Mouse (Mus musculus) gastrocnemius, postnatal 10 days (tissue): ENCODE results near the gene Rabgap1l. TPM values are rescaled to one million over a fixed set of nuclear protein-coding genes. Genes with fewer than 3 reads are reported as not detected.

ENCODE experiments used
- DNase-seq: peaks from one replicate; pipeline ENCODE4 v3.0.0; 2021; ENCODE audit warnings: mixed read lengths
- total RNA-seq, 2 experiments: library from RNA; stranded (reverse); gene quantifications; 2 replicates each; pipeline ENCODE4 v1.2.3; 2021

Rabgap1l gene
- total RNA-seq, 2 experiments from 2014 or later: 14.2 to 21.4 TPM

DNA sequence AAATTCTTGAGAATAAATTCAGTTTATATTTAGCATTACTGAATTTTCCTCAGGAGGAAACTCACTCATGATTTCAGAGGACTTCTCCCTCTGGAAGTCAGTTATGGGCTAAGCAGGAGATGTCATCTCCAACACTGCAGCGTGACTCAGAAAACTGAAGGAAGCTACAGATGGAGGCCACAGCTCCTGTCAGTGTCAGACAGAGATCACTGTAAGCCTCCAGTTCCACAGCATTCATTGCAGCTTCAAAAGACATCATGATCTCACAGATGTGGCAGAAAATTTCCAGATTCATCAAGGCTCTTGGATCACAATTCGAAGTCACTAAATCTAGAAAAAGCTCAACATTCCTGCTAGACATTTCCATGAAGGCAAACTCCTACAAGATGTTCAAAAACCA lies 555.0 kb downstream of the Rabgap1l start:
- DNase-seq: no peak

DNA sequence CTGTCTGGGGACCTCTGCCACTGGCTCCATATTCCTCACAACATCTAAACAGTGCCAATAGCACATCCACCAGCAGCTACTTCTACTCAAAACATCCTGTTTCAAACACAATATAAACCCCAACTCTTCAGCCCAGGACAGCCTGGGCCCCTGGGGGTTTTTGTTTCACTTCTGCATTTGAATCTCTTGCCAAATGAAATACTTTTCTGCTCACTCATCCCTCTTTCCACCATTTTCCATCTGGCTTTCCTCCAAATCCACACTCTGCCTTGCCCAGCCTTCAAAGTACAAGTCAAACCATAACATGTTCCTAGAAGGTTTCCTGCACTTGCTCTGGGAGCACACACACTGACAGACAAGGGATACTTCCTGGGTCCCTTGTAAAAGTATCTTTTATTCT lies 559.1 kb downstream of the Rabgap1l start:
- no peak for DNase-seq

DNA sequence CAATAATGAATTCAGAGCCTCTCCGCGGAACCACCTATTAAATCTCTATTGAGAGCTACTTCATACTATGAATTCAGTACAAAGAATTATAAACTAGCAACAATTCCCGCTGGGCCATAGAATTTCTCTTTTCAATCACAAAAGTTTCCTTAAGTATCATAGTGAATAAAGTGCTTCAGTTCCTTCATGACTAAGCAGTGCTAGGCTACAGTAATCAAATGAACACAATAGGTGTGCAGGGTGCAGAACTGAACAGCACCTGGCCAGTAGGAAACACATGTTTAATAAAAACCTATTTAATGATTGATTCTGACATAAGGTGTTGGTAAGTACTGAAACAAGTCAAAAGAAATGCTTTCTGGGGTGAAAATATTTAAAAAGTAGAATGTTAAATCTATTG lies 560.9 kb downstream of the Rabgap1l start:
- DNase-seq: no peak

DNA sequence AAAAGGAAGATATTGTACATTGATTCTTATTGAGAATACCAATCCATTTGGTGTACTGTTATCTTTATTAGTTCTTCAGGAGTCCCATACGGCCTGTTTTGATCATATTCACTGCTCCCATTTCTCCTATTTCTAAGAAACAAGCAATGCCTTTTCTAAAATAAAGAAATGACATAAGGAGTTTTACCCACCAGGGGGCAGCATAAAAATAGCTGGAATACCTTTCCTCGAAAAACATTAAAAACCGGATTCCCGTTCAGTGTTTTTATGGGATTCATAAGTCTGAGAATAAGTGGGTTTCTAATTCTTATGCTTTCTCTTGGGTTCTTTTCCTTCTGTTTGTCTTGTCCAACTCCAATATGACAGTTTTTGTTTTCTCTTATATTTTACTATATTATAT lies 562.0 kb downstream of the Rabgap1l start:
- peak; percentile 16 for DNase-seq

DNA sequence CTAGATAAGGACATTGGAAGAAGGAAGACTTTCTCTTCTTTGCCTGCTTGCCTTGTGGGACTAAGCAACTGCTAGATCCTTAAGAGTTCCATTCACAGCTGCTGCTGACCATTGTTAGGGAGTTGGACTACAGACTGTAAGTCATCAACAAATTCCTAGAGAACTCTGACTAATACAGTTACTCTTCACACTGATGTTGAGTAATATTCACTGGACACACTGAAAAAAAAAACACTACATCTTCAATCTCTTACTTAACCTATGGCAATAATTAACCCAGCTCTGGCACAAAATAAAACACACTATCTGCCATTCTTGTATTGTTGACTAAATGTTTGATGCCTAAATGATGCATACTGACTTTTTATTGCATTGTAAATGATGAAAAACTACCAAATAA lies 565.2 kb downstream of the Rabgap1l start:
- DNase-seq: no peak

DNA sequence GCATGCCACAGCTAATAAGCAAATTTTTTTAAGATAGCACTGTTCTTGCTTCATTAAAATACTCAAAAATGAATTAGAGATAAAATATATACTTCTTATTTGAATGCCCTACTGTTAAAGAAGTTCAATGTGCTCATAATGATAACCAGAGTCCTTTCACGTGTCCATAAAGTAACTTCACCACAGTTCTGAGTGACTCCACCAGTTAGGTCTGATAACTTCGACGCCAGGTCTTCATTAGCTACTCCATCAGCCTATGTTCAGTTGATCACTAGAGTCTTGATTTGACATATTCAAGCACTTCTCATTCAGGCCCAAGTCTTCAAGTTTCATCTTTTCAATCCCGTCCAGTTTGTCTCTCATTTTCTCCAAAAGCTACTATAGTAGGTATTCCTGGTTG lies 565.8 kb downstream of the Rabgap1l start:
- no peak for DNase-seq

DNA sequence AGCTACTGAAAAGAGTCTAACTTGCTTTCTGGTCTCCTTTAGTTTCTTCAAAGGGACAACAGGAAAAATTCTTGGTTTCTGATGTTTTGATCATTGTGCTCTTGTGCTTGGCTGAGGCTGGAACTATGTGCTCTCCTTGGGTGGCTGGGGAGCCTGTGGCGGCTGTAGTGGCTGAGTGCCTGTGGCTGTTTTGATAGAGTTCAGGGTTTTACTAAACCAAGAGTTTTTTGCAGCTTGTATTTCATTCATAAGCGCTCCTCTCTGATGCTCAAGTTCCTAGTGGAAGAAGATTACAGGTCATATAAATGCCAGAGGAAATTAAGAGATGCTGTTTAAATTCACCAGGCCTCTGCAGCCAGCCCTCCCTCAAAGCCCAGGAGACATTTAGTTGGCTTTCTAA lies 568.9 kb downstream of the Rabgap1l start:
- no peak for DNase-seq

DNA sequence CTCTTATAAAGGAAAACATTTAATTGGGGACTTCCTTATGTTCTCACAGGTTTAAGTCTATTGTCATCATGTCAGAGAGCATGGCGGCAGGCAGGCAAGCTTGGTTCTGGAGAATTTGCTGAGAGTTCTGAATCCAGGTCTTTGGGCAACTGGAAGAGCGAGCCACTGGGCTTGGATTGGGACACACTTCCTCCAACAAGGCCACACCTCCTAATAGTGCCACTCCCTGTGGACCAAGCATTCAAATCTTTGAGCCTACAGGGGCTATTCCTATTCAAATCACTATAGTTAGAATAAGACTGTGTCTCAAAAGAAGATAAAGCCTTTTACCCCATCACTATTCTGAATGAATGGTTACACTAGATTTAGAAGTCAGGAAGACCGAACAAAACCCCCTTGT lies 575.1 kb downstream of the Rabgap1l start:
- no peak for DNase-seq

DNA sequence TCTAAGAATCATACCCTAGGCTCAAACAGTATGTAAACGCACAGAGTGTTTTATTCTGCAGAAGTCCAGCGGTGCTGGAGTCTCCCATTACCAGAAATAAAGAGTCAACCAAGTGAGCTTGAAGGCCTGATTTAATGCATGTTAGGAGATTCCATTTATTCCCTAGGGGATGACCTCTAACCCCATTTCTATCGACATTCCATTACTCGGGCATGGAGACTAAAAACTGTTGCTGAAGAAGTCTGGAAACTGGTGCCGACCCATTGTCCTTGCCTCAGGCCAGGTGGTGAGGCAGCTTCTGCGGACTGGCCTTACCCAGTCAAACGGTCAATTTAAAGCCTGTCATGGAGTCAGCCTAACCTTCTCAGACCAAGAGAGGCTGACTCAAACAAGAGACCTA lies 578.8 kb downstream of the Rabgap1l start:
- no peak for DNase-seq

DNA sequence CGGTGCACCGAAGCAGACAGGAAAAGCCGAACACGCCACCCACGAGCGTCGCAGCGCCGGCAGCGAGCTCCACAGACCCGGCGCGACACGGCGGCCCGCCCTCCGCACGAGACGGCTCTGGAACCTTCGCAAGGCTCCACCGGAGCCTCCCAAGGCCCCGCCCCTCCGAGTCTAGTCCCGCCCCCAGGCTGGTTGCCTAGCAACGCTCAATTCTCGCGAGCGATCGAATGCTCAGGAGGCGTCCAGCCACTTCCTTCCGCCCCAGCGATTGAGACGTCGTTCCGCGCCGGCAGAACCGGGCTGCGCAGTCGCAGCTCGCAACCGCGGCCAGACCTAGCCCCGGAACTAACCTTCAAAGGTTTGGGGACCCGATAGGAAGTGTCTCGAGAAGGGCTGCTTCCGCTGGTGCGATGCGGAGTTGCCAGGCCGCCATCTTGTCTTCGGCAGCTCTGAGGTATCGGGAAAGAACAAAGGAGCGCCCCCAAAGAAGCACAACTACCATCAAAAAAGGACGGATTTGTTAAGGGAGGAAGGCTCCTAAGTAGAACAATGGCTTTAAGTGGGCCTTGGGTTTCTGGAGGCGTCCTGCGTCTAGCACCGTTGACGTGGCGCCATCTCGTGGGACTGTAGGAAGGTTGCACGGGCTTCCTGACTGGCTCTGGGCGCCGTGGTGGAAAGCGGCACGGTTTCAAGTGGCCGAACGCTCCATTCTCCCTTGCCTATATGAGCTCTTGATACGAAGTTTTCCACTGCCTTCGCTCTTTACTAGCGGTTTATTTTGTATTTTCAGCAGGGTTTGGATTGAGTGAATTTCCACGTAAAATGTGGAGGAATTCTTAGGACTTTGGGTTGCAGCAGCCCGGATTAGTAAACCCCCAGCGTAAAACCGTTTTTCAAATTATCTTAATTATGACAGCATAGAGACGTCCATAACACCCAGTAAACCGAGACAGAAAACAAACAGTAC lies 580.0 kb downstream of the Rabgap1l start, which contains the start of gene Cacybp:
Gene Cacybp (minus strand): TSS at position 173 of the 967 bp plus-strand sequence.
- DNase-seq: peak; percentile 100

DNA sequence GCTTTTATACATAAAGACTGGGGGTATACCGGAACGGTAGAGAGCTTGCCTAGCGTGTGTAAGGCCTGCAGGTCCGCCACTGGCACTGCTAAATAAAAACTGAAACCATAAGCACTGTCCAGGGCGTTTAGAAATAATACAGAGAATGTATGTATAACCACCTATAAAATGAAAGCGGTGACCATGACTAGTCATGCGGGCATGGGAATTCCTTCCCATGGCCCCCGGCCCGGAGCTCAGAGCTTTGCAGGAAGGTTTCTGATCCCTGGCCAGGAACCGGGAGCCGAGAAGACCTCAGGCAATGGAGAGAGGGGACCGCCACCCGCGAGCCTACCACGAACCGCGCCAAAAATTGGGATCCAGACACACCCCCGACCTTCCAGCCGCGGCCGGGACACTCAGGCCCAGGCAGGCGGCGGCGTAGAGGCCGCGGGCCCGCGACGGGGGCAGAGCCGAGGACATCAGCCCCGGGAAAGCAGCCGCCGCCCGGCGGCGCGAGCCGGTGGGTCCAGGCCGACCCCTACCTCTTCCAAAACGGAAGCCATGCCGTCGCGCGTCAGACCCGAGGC lies 580.8 kb downstream of the Rabgap1l start:
- peak; percentile 61 for DNase-seq

DNA sequence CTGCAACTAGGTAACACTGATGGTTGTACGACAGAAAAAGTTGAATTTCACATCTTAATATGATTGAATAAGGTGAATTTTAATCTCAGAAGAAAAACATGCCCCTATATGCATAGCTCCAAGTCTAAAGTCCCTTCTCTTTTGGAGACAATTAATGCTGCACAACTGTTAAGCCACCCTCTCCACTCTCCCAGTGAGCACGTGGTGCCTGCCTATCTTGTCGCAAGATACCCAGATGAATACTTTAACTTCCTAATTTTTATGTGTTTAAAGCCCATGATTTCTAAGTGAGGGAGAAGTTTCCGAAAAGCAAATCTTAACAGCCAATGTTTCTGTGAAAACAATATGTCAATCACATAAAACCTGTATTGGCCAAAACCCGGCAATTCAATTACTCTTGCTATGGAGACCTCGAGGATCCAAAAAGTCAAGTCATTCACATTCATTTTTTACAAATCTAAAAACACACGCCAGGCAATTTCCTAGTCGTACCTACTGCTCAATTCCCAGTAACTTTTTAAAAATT lies 581.4 kb downstream of the Rabgap1l start:
- DNase-seq: no peak

DNA sequence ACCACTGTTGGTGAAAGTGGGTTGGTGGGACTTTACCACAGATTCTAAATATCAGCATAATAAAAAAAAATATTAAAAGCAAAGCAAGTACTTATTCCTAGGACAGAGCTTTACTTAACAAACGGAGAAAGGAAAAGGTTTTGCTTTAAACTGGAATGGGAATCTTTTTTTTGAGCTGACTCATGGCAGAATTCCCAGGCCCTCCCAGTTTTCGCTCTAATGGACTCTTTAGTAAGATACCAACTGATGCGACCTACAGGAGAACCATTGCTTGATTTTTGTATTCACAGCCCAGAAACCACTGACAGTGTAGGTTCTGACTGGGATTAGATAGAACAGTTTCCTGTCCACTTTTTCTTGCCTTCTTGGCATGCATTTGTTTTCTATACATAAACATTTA lies 582.4 kb downstream of the Rabgap1l start:
- DNase-seq: no peak

DNA sequence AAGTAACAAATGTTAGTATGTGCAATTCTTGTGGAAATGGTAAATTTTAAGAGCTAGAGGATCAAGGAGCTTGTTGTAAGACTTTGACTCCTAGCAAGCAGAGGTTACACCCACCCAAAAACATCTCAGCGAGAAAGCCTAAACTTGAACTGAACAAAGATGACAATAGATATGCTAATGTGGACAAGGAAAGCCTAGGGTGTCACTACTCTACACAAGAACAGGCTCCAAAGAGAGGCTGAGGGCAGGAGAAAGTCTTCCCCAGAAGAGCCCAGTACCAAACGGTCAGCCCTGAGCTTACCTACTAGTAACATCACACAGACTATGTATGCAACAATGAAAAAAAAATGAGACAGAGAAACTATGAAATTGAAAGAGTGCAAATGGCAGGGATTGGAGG lies 583.2 kb downstream of the Rabgap1l start:
- no peak for DNase-seq

DNA sequence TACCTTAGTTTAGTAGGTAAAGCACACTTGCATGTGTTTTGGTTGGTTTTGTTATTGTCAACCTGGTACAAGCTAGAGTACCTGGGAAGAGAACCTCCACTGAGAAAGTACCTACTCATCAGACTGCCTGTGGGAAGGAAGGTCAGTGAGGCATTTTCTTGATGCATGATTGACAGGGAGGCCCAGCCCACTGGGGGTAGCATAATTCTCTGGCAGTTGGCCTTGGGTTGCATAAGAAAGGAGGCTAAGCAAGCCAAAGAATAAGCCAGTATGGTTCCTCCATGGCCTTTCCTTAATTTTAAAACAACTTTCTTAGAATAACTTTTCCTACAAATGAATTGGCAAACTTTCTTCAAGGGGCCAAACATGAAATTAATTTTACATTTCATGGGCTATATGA lies 587.5 kb downstream of the Rabgap1l start:
- DNase-seq: no peak

DNA sequence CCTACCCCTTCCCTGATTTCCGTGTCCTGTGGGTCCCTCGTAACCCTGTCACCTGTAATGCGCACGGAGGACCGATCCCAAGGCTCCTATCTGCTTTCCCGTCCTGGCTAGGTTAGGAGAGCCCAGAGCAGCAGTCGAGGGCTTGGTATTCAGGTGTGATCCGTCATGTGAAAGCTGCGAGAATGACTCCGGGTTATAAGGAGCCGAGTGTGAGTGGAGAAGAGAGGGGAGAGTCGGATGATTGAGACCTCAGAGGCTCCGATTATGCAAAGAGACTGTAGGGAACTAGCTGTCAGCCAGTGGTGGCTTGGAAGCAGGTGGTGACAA lies 597.7 kb downstream of the Rabgap1l start:
- no peak for DNase-seq

DNA sequence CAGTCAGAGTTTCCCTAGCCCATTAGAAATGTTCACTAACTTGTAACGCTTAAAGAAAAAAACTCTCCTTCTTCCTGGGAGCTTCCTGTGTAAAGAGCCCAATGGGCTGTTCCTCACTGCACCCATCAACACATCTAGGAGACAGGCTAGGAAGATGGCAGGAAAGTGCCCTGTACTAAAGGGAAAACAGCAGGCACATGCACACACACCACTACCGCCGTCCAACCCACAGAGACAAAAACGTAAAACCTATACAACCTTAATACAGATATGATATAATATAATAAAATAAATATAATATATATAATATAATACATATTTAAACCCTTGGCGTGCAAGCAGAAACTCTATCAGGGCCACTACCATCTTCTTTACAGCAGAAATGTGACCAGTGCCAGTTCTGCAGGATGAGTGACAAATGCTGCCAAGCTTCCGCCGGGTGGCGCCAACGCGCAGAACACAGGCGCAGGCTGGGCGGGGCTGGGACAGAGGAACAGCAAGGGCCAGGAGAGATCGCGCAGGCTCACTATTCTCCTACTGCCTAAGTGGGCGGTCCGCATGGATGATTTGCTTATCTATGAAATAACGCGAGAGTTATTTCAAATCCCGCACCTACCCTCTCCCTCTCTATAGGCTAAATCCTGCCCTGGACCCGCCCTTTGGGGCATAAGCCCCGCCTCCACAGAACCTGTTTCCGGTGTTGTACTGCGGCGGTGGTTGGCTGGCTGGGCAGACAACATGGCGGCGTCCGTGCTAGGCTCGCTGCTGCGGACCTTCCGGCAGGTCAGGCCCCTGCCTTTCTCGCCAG lies 598.3 kb downstream of the Rabgap1l start, which contains the start of gene Mrps14:
Gene Mrps14 (plus strand): TSS at position 687 of the 808 bp plus-strand sequence.
- peak; percentile 96 for DNase-seq

DNA sequence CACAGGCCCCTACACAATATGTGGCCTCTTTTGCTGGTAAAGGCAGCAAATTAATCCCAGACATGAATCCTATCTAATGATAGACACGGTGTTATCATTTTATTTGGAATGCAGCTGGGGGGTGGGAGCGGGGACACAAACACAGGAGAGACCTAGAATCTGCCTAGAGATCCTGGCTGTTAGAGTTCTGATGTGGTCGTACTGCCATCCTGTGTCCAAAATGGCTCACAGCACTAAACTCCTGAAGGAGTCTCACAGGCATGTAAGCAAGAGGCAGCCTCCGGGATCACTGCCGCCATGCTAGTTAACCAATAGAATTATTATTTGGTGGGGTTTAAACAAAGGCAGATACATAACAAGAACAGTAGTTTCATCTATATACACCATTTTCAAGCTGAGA lies 608.5 kb downstream of the Rabgap1l start:
- no peak for DNase-seq

DNA sequence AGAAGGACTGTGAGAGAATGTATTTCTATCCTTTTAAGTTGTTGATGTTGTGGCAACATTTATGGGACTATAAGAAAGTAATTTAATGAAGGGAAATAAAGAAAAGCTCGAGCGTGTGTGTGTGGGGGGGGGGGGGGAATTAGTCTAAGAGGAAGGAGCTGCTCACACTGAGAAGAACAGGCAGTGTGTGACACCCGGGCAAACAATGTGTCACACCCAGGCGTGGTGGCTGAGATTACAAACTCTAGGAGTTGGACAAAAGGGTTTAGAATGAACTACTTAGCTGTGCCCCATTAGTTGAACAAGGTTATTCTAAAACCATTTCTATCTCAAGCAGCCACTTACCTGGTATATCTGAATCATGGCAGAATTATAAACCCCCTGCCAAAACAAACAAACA lies 611.8 kb downstream of the Rabgap1l start:
- DNase-seq: no peak

DNA sequence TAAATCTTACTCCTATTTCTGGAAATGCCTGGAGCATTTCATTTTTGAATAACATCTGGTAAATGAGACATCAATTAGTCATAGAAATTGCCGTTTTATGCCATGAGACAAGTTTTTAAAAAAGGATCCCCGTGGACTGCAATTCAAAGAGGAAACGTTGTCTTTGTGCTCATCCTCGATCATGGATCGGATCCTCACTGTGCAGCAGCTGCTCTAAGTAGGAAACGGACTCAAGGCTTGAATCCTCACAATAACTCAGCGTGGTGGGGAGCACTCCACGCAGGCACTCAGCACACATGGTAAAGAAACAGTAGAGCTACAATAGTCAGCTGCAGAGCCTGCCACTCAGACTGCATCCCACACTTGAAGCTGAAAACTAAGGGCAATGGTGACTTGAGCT lies 616.1 kb downstream of the Rabgap1l start:
- DNase-seq: no peak
